Mouse (Mus musculus): ENCODE data around the gene Plet1. TPM values are rescaled to one million over a fixed set of nuclear protein-coding genes. Genes with fewer than 3 reads are reported as not detected.
A peak's percentile ranks its signal among the peaks of the same experiment; 100 is the strongest.

The Plet1 gene
- polyA plus RNA-seq, 1 experiment from 2014 or later: 0.15 TPM

DNA sequence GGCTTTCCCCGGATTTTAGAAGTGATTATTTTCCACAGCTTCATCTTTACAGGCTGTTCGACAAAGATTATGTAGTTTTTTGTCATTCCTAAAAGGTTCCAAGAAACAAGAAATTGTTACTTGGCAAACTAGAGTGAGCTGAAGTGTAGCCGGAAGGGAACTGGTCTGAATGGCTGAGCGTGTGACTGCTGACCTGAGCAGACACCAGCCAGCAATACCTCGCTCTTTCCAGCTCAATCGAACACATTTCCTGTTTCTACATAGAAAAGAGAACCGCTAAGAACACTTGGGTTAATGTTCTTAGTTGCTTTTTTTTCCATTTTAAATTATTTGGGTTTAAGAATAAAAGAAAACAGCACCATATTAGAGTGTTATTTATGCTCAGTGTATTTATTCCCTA is 45.8 kb downstream of the Plet1 start:
- H3K9ac ChIP-seq: no peak overlapping the region
- no peaks in the 10 kb centered on the region for H3K27me3 ChIP-seq (replicated peaks)
- H3K27ac ChIP-seq: no peak overlapping the region
- no peak overlapping the region for H3K4me3 ChIP-seq
- no peaks in the 10 kb centered on the region for H3K36me3 ChIP-seq
- no peaks in the 10 kb centered on the region for H3K9me3 ChIP-seq (replicated peaks)
- WGBS (ENCODE audit: insufficient replicate concordance): 33% methylated on average over 7 of the region's 7 CpGs
- H3K4me1 ChIP-seq: peaks cover 9% of the 10 kb centered on the region; the same call in 1 of the 2 replicates
- ATAC-seq: no peak
- H3K4me2 ChIP-seq: no peak overlapping the region

DNA sequence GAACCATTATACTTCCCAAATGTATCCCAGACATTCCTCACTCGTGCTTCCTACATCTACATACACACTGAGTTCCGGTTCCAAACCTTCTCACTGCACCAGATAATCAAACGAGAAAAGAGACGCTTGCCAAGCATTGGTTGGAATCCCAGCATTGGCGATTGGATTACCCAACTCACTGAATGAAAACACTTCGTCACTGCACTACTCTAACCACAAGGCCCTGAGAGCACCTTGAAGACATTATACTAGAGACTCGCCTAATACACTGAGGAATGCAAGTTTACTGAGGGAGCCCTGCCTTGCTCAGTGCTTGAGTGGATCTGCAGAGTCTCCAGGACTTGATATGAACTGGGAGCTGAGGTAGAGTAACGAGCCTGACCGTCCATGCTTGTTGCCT is 48.1 kb downstream of the Plet1 start:
- Histone ChIP-seq H3K9me3 (replicated peaks) (no peaks in the 10 kb centered on the region), H3K36me3 (no peaks in the 10 kb centered on the region), H3K9ac (no peak overlapping the region), H3K4me3 (no peak overlapping the region), H3K27me3 (replicated peaks) (no peaks in the 10 kb centered on the region), H3K4me2 (no peak overlapping the region), H3K27ac (no peak overlapping the region), H3K4me1 (peaks cover 9% of the 10 kb centered on the region; the same call in 1 of the 2 replicates)
- ATAC-seq: no peak
- WGBS (ENCODE audit: insufficient replicate concordance): 62% methylated on average over 9 of the region's 9 CpGs

DNA sequence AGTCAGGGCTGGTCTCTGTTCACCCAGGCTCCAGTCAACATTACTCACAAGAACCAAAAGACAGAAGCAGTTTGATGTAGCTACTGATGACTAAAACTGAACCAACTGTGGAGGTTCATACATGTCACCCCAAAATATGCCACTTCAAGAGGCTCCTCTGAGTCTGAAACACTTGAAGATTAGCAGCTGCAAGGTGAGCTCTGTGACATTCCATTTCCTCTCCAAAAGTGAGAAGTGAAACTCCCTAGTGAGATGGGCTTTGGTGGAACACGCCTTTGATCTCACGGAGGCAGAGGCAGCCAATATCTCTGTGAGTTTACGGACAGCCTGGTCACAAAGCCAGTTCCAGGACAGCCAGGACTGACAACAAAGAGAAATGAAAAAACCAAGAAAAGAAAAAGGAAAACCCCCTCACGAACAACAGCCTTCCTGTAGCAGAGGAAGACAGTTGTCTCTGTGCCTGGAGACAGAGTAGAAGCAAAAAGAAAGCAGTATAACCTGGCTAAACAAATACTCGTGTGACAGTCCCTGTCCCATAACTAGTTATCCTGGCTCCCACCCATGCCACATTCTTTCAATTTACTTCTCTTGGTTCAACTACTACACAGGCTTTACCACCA is 53.6 kb downstream of the Plet1 start:
- ATAC-seq: no peak
- 33% methylated on average over 5 of the region's 5 CpGs for WGBS (ENCODE audit: insufficient replicate concordance)

DNA sequence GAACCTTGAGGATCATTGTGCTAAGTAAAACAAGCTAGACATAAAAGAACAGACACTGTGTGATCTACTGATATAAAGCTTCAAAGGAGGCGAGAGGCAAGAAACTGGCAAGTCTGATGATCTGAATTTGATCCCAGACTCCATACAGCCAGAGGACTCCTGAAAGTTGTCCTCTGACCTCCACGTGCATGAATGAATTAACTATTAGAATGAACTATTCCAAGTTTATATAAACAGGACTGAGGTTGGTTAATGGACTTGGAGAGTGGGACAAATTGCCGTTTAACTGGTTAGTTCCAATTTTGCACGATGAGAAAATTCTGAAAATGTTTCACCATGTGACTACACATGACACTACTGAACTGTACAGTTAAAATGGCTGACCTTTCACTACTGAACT is 54.6 kb downstream of the Plet1 start:
- ATAC-seq: no peak

More for the DNA sequence above, 53.6 kb downstream of the Plet1 start:
- Histone ChIP-seq H3K36me3 (no peaks in the 10 kb centered on the region), H3K4me1 (no peaks in the 10 kb centered on the region), H3K4me3 (no peak overlapping the region), H3K27me3 (replicated peaks) (no peaks in the 10 kb centered on the region), H3K9ac (no peak overlapping the region), H3K27ac (no peak overlapping the region), H3K9me3 (replicated peaks) (no peaks in the 10 kb centered on the region), H3K4me2 (no peak overlapping the region)

DNA sequence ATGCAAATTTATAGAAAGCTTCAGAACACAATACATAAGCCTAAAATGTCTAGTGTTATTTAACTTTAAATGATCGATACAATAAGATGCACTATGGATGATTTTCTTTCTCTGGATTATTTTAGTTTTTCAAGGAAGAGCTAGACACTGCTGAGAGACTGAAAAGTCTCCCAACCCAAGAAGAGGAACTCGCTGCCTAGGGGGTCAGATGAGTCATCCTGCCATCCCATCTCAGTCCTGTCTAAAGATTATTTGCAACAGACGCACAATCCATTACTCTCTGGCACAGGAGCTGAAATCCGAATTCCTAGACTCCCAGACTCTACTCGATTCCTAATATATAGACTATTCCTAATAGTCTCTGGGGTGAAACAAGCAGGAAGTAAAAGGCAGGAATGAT is 57.9 kb downstream of the Plet1 start:
- H3K36me3 ChIP-seq: no peaks in the 10 kb centered on the region
- H3K4me3 ChIP-seq: no peak overlapping the region
- 39% methylated on average over 5 of the region's 5 CpGs for WGBS (ENCODE audit: insufficient replicate concordance)
- 0 out of 2 replicates have a peak, but pooled peaks cover 3% of the 10 kb centered on the region for H3K27me3 ChIP-seq (replicated peaks)
- no peak overlapping the region for H3K9ac ChIP-seq
- H3K27ac ChIP-seq: no peak overlapping the region
- H3K4me1 ChIP-seq: no peaks in the 10 kb centered on the region
- no peak overlapping the region for H3K4me2 ChIP-seq
- ATAC-seq: no peak
- H3K9me3 ChIP-seq (replicated peaks): no peaks in the 10 kb centered on the region

More for the DNA sequence above, 54.6 kb downstream of the Plet1 start:
- Histone ChIP-seq H3K27ac (no peak overlapping the region), H3K36me3 (no peaks in the 10 kb centered on the region), H3K4me3 (no peak overlapping the region), H3K9ac (no peak overlapping the region), H3K9me3 (replicated peaks) (no peaks in the 10 kb centered on the region), H3K27me3 (replicated peaks) (no peaks in the 10 kb centered on the region), H3K4me1 (no peaks in the 10 kb centered on the region), H3K4me2 (no peak overlapping the region)
- 69% methylated on average over 4 of the region's 4 CpGs for WGBS (ENCODE audit: insufficient replicate concordance)

DNA sequence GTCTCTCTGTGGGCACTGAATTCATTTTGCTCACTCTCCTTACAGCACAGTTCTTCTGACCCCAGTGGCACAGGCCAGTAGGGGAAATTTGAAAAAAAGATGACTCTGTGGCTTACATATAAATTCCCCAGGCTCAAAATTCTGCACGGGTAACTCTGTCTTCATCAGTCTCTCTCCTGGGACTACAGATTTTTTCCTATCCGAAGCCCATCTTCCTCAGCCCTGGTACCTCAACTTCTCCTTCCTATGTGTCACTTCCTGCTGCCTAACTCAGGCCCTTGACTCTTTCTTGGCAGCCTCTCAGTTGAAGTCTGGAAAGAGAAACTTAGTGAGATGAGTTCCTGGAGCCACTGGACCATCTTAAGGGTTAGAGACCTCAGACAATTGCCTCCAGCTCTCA is 59.2 kb downstream of the Plet1 start:
- no peak for ATAC-seq
- Histone ChIP-seq H3K9me3 (replicated peaks) (no peaks in the 10 kb centered on the region), H3K27me3 (replicated peaks) (0 out of 2 replicates have a peak, but pooled peaks cover 3% of the 10 kb centered on the region), H3K4me2 (no peak overlapping the region), H3K9ac (no peak overlapping the region), H3K27ac (no peak overlapping the region), H3K4me1 (no peaks in the 10 kb centered on the region), H3K4me3 (no peak overlapping the region), H3K36me3 (no peaks in the 10 kb centered on the region)
- WGBS (ENCODE audit: insufficient replicate concordance): 28% methylated on average over 2 of the region's 2 CpGs

DNA sequence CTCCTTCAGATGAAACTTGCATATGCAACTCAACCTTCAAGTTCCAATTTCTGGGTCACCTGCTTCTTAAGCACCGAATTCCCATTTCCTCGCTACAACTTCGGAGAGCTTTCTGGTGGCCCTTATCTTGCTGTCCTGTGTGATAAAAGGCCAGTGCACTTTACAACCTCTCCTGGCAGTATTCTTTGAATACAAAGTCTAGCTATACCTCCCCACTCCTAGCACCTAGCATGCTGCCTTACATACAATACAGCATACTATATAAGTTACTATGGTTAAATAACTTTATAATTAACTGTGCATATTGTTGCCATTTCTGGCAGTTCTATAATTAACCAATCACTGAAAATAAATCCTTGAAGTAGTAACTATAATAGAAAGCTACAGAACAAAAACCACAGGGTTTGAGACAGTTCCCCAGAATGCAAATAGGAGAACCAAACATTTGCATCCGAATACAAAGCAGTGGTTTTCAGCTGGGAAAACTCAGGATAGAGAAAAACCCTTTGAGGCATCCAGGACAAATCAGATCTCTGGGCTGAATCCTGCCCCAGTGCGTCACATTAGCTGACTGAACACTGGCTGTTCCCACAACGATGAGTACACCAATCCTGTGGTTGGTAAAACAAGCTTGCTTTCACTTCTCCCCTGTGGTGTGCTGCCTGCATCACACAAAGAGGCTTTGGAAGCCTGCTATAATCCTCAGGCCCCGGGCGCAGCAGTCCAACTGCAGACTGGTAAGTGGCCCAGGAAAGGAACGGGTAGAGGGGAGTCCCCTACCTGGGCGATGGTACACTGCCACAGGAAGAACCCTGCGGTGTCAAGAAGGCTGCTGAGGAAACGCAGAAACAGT is 60.1 kb downstream of the Plet1 start, which contains the start of gene Il18:
Gene Il18, plus strand, starts transcription at position 587 of the 853 bp plus-strand sequence.
- no peak within 1 kb of the TSS for H3K27ac ChIP-seq
- H3K4me2 ChIP-seq: peak within 1 kb of the TSS; percentile 22
- H3K4me1 ChIP-seq: no peaks in the 10 kb centered on the region
- no peak for ATAC-seq
- H3K9ac ChIP-seq: no peak within 1 kb of the TSS
- H3K9me3 ChIP-seq (replicated peaks): no peaks in the 10 kb centered on the region
- H3K4me3 ChIP-seq: peak within 1 kb of the TSS; percentile 9; the same call in 1 of the 2 replicates
- 0 out of 2 replicates have a peak, but pooled peaks cover 3% of the 10 kb centered on the region for H3K27me3 ChIP-seq (replicated peaks)
- 34% methylated on average over 12 of the region's 12 CpGs for WGBS (ENCODE audit: insufficient replicate concordance)
- no peaks in the 10 kb centered on the region for H3K36me3 ChIP-seq

DNA sequence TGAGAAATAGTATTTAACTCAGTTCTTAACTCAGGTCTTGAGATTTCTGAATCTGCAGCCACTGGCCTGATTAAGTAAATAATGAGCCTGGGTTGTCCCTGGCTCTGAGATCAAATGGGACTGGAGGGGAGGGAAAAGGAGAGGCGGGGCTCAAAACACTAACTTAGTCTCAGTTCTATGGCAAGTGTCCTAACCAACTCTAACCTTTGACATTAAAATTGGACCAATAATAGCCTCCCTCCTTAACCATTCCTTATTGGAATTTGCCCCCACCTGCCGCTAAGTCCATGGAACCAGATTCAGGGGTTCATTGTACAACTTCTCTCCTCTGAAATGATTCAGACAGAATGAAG is 60.7 kb downstream of the Plet1 start, which contains the start of gene Bco2:
Gene Bco2, minus strand, starts transcription at position 88 of the 353 bp plus-strand sequence.
- H3K4me1 ChIP-seq: no peaks in the 10 kb centered on the region
- 0 out of 2 replicates have a peak, but pooled peaks cover 3% of the 10 kb centered on the region for H3K27me3 ChIP-seq (replicated peaks)
- WGBS (ENCODE audit: insufficient replicate concordance): 52% methylated on average over 2 of the region's 2 CpGs
- H3K9me3 ChIP-seq (replicated peaks): no peaks in the 10 kb centered on the region
- peak within 1 kb of the TSS; percentile 22 for H3K4me2 ChIP-seq
- no peak within 1 kb of the TSS for H3K27ac ChIP-seq
- no peaks in the 10 kb centered on the region for H3K36me3 ChIP-seq
- no peak for ATAC-seq
- peak within 1 kb of the TSS; percentile 9; the same call in 1 of the 2 replicates for H3K4me3 ChIP-seq
- H3K9ac ChIP-seq: no peak within 1 kb of the TSS

Other genes starting within 250 kb of the Plet1 start
- 241 and 251 TPM in 2 replicates for gene Rpl10-ps3, start 149.6 kb upstream of the Plet1 start, polyA plus RNA-seq (2016; fragmentation: Nextera tagmentation; extraction: Ambion mirVana)
- 46.8 and 47.6 TPM in 2 replicates for gene Pts, start 34.2 kb downstream of the Plet1 start, polyA plus RNA-seq (2016; fragmentation: Nextera tagmentation; extraction: Ambion mirVana)
- gene Il18, start 60.3 kb downstream of the Plet1 start, polyA plus RNA-seq (2016; fragmentation: Nextera tagmentation; extraction: Ambion mirVana): 2.3 and 3.1 TPM in 2 replicates
- 0.18 TPM in 2 replicates for gene Bco2, start 60.7 kb downstream of the Plet1 start, polyA plus RNA-seq (2016; fragmentation: Nextera tagmentation; extraction: Ambion mirVana)
- gene Tex12, start 66.8 kb downstream of the Plet1 start, polyA plus RNA-seq (2016; fragmentation: Nextera tagmentation; extraction: Ambion mirVana): not detected in 2 replicates
- gene Sdhd, start 109.3 kb downstream of the Plet1 start, polyA plus RNA-seq (2016; fragmentation: Nextera tagmentation; extraction: Ambion mirVana): 344 and 352 TPM in 2 replicates
- gene Timm8b, start 109.4 kb downstream of the Plet1 start, polyA plus RNA-seq (2016; fragmentation: Nextera tagmentation; extraction: Ambion mirVana): 229 and 237 TPM in 2 replicates
- gene Pih1d2, start 122.8 kb downstream of the Plet1 start, polyA plus RNA-seq (2016; fragmentation: Nextera tagmentation; extraction: Ambion mirVana): 1.9 and 2.4 TPM in 2 replicates
- 12.5 and 13.1 TPM in 2 replicates for gene Nkapd1, start 122.9 kb downstream of the Plet1 start, polyA plus RNA-seq (2016; fragmentation: Nextera tagmentation; extraction: Ambion mirVana)
- 47.2 and 47.9 TPM in 2 replicates for gene Dlat, start 165.3 kb downstream of the Plet1 start, polyA plus RNA-seq (2016; fragmentation: Nextera tagmentation; extraction: Ambion mirVana)
- gene Dixdc1, start 245.0 kb downstream of the Plet1 start, polyA plus RNA-seq (2016; fragmentation: Nextera tagmentation; extraction: Ambion mirVana): 1.1 and 1.2 TPM in 2 replicates